Mouse (Mus musculus) right cerebral cortex, postnatal 14 days (tissue): ENCODE results near the gene Tcf7l2.

Experiments
- DNase-seq: peaks from one replicate; pipeline ENCODE4 v3.0.0; 2022

The Tcf7l2 gene

GRCm38 (mm10) chr19:55867255-55867654 lies 125.6 kb downstream of the Tcf7l2 start:
- DNase-seq: no peak

- no peak for DNase-seq
Measured at GRCm38 (mm10) chr19:55867905-55868304, 126.3 kb downstream of the Tcf7l2 start.

GRCm38 (mm10) chr19:55868597-55868996 lies 127.0 kb downstream of the Tcf7l2 start:
- no peak for DNase-seq

- no peak for DNase-seq
Measured at GRCm38 (mm10) chr19:55870825-55871224, 129.2 kb downstream of the Tcf7l2 start.

GRCm38 (mm10) chr19:55871496-55871895 lies 129.9 kb downstream of the Tcf7l2 start:
- DNase-seq: no peak

- no peak for DNase-seq
Measured at GRCm38 (mm10) chr19:55873221-55873620, 131.6 kb downstream of the Tcf7l2 start.

- no peak for DNase-seq
Measured at GRCm38 (mm10) chr19:55876501-55876900, 134.9 kb downstream of the Tcf7l2 start.

GRCm38 (mm10) chr19:55877404-55877915 lies 135.8 kb downstream of the Tcf7l2 start:
- peak; percentile 57 for DNase-seq

GRCm38 (mm10) chr19:55880664-55881359 lies 139.2 kb downstream of the Tcf7l2 start:
- peak; percentile 40 for DNase-seq

GRCm38 (mm10) chr19:55886536-55886935 lies 144.9 kb downstream of the Tcf7l2 start:
- no peak for DNase-seq

GRCm38 (mm10) chr19:55891692-55892183 lies 150.1 kb downstream of the Tcf7l2 start:
- DNase-seq: no peak

- DNase-seq: no peak
Measured at GRCm38 (mm10) chr19:55893557-55893956, 151.9 kb downstream of the Tcf7l2 start.

GRCm38 (mm10) chr19:55894396-55894795 lies 152.8 kb downstream of the Tcf7l2 start:
- no peak for DNase-seq

- peak; percentile 48 for DNase-seq
Measured at GRCm38 (mm10) chr19:55895317-55895716, 153.7 kb downstream of the Tcf7l2 start.

- no peak for DNase-seq
Measured at GRCm38 (mm10) chr19:55895807-55896420, 154.3 kb downstream of the Tcf7l2 start.

- DNase-seq: no peak
Measured at GRCm38 (mm10) chr19:55896629-55897028, 155.0 kb downstream of the Tcf7l2 start.

- no peak for DNase-seq
Measured at GRCm38 (mm10) chr19:55902573-55903385, 161.2 kb downstream of the Tcf7l2 start.

- DNase-seq: no peak
Measured at GRCm38 (mm10) chr19:55909039-55909438, 167.4 kb downstream of the Tcf7l2 start.

GRCm38 (mm10) chr19:55911941-55912340 lies 170.3 kb downstream of the Tcf7l2 start:
- no peak for DNase-seq

- no peak for DNase-seq
Measured at GRCm38 (mm10) chr19:55912813-55913212, 171.2 kb downstream of the Tcf7l2 start.

GRCm38 (mm10) chr19:55913585-55913984 lies 172.0 kb downstream of the Tcf7l2 start:
- no peak for DNase-seq

- DNase-seq: no peak
Measured at GRCm38 (mm10) chr19:55914614-55915211, 173.1 kb downstream of the Tcf7l2 start.

- no peak for DNase-seq
Measured at GRCm38 (mm10) chr19:55915506-55915905, 173.9 kb downstream of the Tcf7l2 start.
